Mouse (Mus musculus): ENCODE results near the gene Gprasp1. TPM values are rescaled to one million over a fixed set of nuclear protein-coding genes. Genes with fewer than 3 reads are reported as not detected.
"Not testable (repeated sequence)": the region's sequence is repeated elsewhere in the genome, so short reads cannot be mapped to it uniquely, and the experiment has no call there.

Gprasp1 gene
- 100 to 1,000 TPM; 344 to 376 TPM for total RNA-seq (2021)
- long read RNA-seq, experiment 1, full-length matches to known transcripts: 54 of 431 reads
- long read RNA-seq, experiment 1, partial matches to known transcripts: 246 of 431 reads
- long read RNA-seq, experiment 1, other reads (novel, unspliced or antisense): 131 of 431 reads
- long read RNA-seq, experiment 2, full-length matches to known transcripts: 11 of 161 reads
- long read RNA-seq, experiment 2, partial matches to known transcripts: 28 of 161 reads
- long read RNA-seq, experiment 2, other reads (novel, unspliced or antisense): 122 of 161 reads

DNA sequence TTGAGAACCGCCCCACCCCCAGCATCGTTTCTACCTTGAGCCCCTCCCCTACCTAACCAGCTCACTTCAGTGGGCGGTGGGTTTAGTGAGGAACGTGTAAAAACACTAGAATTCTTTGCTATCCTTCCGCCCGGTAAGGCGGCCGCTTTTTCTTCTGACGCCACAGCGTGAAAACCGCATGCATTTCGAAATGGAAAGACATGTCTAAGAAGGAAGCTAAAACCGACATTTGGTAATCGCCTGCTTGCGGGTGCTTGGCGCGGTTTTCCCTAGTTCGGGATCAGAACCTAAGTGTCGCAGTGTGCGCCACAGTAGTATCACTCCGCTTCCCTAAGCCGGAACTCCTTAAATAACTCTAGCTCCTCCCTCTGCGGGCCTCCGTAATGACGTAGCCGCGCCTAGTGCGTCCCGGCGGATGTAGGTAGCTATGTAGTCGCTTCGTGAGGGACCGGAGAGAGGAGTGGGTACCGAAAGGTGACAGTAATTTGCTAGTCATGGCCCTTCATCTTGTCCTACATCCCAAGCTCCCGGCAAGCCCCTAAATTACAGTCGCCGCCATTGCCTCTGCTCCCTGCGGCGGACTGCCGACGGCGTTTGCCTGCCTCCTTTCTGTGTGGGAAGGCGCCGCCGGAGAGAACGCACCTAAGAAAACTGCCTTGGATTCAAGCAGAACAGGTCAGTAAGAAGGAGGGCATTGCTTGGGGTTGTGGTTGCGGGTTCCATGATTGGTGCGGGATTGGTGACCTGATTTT, at the start of gene Gprasp1, which contains the start of gene Armcx5:
Gprasp1 (plus strand) TSS at position 430 of the 752 bp plus-strand sequence.
Armcx5 (plus strand) TSS at position 430 of the 752 bp plus-strand sequence.
- H3K27ac ChIP-seq: peak within 1 kb of the TSS; percentile 92
- intact Hi-C loops (cut with DNase I): no loop called here
- H3K4me3 ChIP-seq: peak within 1 kb of the TSS; percentile 66
- TF ChIP-seq CTCF (IDR thresholded peaks at IDR 0.05): no peak
- DNase-seq (ENCODE audit: extremely low spot score in 1 of 2, low spot score in 2 of 2): peak; percentile 83 to 85

DNA sequence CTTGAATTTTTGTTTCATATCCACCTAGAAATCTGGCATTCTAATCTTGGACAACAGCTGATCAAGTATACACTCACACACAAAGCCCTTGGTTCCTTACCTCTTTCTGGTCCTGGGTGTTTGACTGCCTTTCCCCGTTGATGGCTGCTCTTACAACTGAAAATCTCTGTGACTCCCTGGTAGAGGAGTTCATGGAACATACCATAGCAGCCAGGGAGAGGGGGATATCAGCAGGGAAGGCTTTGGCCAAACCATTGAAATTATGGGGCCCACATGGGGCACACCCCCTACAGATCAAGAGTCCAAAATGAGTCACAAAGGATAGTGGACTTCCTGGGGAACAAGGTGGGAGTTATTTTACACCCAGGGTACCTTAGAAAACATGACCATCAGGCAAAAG, 48.9 kb upstream of the Gprasp1 start, which contains the start of gene Tcp11x2:
Tcp11x2 (minus strand) TSS at position 158 of the 400 bp plus-strand sequence.
- TF ChIP-seq CTCF (IDR thresholded peaks at IDR 0.05): no peak
- DNase-seq (ENCODE audit: extremely low spot score in 1 of 2, low spot score in 2 of 2): no peak
- Histone ChIP-seq H3K4me3 (no peak within 1 kb of the TSS), H3K27ac (no peak within 1 kb of the TSS)
- intact Hi-C loops (cut with DNase I): loop anchor here (1.0 kb wide), 1 partner anchor 17 kb away; no protein-coding TSS in a partner anchor

DNA sequence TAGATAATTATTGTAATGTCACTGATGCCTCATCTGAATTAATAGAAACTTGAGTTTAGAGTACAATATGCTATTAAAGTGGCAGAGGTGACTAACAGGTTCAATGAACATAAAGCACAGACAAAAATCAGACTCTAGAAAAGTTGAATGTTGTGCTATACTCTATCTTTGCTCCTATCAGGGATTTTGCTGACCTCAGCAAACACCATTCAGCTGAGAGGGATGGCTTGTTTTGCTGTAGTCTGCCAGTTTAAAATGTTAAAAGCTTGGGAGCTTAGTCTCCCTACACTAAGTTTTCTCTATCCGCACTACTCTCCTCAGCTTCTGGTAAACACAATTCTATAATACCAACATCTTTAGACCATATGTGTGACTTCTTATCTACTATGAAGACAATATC, 39.4 kb upstream of the Gprasp1 start:
- intact Hi-C loops (cut with DNase I): no loop called here
- Histone ChIP-seq H3K27ac (no peak overlapping the region), H3K4me3 (no peak overlapping the region)
- TF ChIP-seq CTCF (IDR thresholded peaks at IDR 0.05): no peak
- no peak for DNase-seq (ENCODE audit: extremely low spot score in 1 of 2, low spot score in 2 of 2)

DNA sequence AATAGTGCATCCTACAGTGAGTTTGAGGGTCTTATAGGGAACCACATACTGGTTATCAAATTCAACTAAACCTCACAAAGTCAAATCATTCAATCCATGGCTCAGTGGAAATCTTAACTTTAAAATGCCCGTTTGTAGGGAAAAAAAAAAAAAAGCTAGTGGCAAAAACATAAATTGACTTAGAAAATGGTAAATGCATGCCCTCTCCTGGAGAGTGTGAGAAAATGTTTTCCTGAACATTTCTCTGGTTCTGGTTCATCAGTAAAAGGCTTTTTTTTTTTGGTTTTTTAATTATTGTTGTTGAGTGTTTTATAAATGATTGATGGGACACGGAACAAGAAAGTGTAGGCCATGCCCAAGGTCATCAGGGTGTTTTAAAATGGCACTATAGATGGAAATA, 38.2 kb upstream of the Gprasp1 start:
- TF ChIP-seq CTCF (IDR thresholded peaks at IDR 0.05): peak; percentile 50
- Histone ChIP-seq H3K27ac (no peak overlapping the region), H3K4me3 (no peak overlapping the region)
- DNase-seq (ENCODE audit: extremely low spot score in 1 of 2, low spot score in 2 of 2): no peak
- intact Hi-C loops (cut with DNase I): loop anchor here (2.0 kb wide), 1 partner anchor 52 kb away; no protein-coding TSS in a partner anchor

DNA sequence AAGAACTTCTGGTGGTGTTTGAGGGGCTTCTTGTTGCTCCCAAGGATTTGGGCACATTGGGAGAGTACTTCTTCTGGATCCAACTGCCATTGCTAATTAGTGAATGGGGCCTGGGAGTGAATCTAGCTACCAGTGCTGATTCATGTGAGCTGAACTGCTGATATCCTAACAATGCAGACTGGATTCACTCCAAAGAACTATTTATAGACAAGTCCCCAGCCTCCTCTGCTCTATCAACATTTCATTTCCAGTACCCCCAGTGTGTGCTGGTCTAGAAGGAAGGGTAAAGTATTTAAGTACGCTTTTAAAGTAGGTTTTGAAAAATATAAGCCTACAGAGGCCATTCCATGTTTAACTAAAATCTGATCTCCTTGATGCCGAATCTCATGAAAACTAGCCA, 29.7 kb upstream of the Gprasp1 start:
- Histone ChIP-seq H3K27ac (no peak overlapping the region), H3K4me3 (no peak overlapping the region)
- no peak for TF ChIP-seq CTCF (IDR thresholded peaks at IDR 0.05)
- no peak for DNase-seq (ENCODE audit: extremely low spot score in 1 of 2, low spot score in 2 of 2)
- intact Hi-C loops (cut with DNase I): no loop called here

DNA sequence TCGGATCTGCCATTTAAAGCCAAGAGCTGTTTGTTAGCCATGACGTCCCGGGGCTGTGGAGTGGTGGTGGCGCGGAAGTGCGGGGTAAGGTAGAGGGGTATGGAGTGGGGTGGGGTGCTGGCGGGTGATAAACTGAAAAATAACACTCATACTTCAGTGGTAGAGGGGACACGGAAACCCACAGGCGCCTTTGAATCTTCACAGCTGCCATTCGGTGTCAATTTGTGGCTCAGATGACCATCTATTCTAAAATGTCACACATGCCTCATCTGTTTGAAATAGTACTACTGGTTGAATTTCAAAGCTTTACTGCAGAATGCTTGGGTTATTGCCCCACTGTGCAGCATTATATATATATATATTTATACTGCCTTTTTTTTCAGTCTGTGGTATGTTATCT, 17.4 kb upstream of the Gprasp1 start, which contains the start of gene Tmsb15a:
Tmsb15a (minus strand) TSS at position 101 of the 400 bp plus-strand sequence.
- DNase-seq (ENCODE audit: extremely low spot score in 1 of 2, low spot score in 2 of 2): no peak
- no peak within 1 kb of the TSS for H3K4me3 ChIP-seq
- TF ChIP-seq CTCF (IDR thresholded peaks at IDR 0.05): no peak
- H3K27ac ChIP-seq: no peak within 1 kb of the TSS
- intact Hi-C loops (cut with DNase I): no loop called here

DNA sequence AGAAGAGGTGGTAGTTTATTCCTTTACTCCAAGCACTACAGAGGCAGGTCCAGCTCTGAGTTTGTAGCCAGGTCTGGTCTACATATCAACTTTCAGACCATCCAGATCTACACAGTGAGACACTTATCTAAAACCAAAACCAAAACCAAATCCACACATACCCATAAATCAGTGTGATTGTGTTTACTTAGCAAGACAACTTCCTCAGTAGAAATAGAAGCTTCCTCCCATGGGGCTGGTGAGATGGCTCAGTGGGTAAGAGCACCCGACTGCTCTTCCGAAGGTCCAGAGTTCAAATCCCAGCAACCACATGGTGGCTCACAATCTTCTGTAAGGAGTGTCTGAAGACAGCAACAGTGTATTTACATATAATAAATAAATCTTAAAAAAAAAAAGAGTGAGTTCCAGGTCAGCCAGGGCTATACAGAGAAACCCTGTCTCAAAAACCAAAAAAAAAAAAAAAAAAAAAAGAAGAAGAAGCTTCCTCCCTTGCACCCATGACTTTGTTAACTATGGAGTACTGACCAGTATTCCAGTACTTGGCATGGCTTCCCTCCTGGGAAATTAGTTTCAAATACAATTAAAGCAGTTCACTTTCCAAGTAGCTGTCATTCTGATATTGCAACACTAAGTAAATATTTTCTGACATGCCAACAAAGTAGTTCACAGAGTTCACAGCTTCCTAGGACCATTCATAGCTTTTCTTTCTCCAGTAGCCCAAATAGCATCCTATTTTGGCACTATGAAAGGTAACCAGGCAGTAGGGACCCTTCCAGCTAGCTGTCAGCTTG, 3.6 kb upstream of the Gprasp1 start:
- Histone ChIP-seq H3K4me3 (no peak overlapping the region), H3K27ac (no peak overlapping the region)
- no peak for DNase-seq (ENCODE audit: extremely low spot score in 1 of 2, low spot score in 2 of 2)
- intact Hi-C loops (cut with DNase I): no loop called here
- TF ChIP-seq CTCF (IDR thresholded peaks at IDR 0.05): no peak

DNA sequence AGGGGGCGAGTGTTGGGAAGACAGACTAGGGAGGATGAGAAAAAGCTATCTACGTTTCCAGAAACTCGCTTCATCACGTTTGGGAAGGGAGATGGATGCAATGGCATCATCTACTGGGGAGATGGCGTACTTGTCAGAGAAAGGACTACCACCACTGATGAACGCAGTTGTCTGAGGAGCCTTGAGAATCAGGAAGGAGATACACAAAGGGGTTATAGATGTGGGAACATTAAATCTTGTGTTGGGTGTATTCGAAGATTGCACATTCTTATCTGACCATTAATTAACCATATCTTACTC, 473 bp downstream of the Gprasp1 start:
- intact Hi-C loops (cut with DNase I): no loop called here
- no peak for TF ChIP-seq CTCF (IDR thresholded peaks at IDR 0.05)
- no peak for DNase-seq (ENCODE audit: extremely low spot score in 1 of 2, low spot score in 2 of 2)
- peak overlapping the region; percentile 92 for H3K27ac ChIP-seq
- peak overlapping the region; percentile 66 for H3K4me3 ChIP-seq

DNA sequence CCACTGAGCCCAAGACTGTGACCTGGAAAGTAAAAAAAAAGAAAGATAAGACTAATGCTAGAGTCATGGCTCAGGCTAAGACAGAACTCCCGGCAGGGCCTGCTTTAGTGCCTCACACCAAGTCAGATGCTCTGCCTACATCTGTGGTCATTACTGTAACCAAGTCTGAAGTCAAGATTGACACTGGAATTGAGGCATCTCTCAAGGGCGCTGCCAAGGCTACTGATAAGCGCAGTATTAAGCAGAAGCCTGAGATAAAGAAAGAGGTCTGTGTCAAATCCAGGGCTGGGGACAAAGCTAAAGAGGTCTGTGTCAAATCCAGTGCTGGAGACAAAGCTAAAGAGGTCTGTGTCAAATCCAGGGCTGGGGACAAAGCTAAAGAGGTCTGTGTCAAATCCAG, 2.8 kb downstream of the Gprasp1 start:
- H3K4me3 ChIP-seq; intact Hi-C loops (cut with DNase I); DNase-seq (ENCODE audit: extremely low spot score in 1 of 2, low spot score in 2 of 2); H3K27ac ChIP-seq: not testable (repeated sequence)

DNA sequence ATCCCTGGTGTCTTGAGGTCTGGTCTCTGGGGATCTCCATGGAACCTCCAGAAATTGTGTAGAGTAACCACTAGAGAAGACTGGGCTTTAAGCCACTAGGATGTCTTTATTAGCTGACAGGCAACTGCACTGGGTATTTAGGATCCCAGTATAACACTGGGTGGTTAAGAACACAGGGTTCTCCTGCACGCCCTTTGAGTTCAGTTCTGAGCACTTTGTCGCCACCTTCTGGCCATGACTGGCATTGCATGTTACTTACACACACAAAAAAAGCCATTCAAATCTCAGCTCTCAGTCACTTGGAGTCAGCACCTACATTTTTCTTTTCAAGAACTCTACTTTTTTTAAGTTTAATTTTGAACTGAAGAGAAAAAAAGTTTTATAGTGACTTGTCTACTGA, 10.3 kb downstream of the Gprasp1 start:
- H3K27ac ChIP-seq: no peak overlapping the region
- peak; percentile 84 for TF ChIP-seq CTCF (IDR thresholded peaks at IDR 0.05)
- H3K4me3 ChIP-seq: no peak overlapping the region
- intact Hi-C loops (cut with DNase I): loop anchor here (5.0 kb wide), 1 partner anchor 101 kb away; no protein-coding TSS in a partner anchor
- DNase-seq (ENCODE audit: extremely low spot score in 1 of 2, low spot score in 2 of 2): peak; percentile 59 to 72

DNA sequence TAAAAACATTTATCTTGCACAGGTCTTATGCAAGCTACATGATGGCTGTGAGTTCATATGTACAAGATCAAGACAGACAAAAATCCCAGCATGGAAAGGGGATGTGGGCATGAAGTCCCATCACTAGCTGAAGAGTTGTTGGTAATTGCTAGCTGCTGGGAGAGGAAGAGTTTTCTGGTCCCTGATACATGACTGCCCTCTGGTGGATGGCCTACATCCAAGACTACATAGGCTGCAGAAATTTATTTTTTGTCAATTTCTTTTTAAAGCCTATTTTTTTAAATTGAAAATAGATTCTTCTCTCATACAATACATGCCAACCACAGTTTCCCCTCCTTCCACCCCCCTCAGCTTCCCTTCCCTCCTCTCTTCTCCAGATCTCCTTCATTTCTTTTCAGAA, 19.2 kb downstream of the Gprasp1 start:
- H3K4me3 ChIP-seq: no peak overlapping the region
- intact Hi-C loops (cut with DNase I): no loop called here
- no peak for DNase-seq (ENCODE audit: extremely low spot score in 1 of 2, low spot score in 2 of 2)
- no peak overlapping the region for H3K27ac ChIP-seq
- TF ChIP-seq CTCF (IDR thresholded peaks at IDR 0.05): peak; percentile 61

Measured in left cerebral cortex, adult 2 months (tissue).